Mouse (Mus musculus) intestine, postnatal 0 days (tissue): ENCODE measurements at regions not wholly inside any gene's neighbourhood (a gene's known extent, or its start where the extent isn't known, plus 50 kb on each side); places are given as distances from the start of the nearest gene placed in this dataset.

Experiments
- ATAC-seq: fragments of 200-750 bp; cut with Nextera tagmentation; 2 replicates; pipeline ENCODE4 v1.8.0; 2017; ENCODE audit warnings: mild to moderate bottlenecking, moderate TSS enrichment, moderate library complexity
- H3K27ac ChIP-seq: fragments of 300-500 bp; sonication (generic); 2 replicates; pipeline ENCODE4 v1.5.1; 2014; ENCODE audit warnings: mild to moderate bottlenecking, low read depth, low read length, moderate library complexity
- H3K27me3 ChIP-seq: fragments of 300-500 bp; sonication (generic); replicated peaks from 2 replicates; pipeline ENCODE4 v1.6.1; 2014; ENCODE audit warnings: low read length, mixed read lengths; ENCODE audit not compliant: control insufficient read depth, insufficient read depth
- H3K36me3 ChIP-seq: fragments of 300-500 bp; sonication (generic); 2 replicates; pipeline ENCODE4 v1.6.1; 2014; ENCODE audit warnings: mild to moderate bottlenecking, moderate library complexity; ENCODE audit not compliant: control insufficient read depth, insufficient read depth
- H3K4me1 ChIP-seq: fragments of 300-500 bp; sonication (generic); replicated peaks from 2 replicates; pipeline ENCODE4 v1.6.1; 2014; ENCODE audit warnings: antibody characterized with exemption, low read length, mixed read lengths; ENCODE audit not compliant: control insufficient read depth, insufficient read depth
- H3K4me2 ChIP-seq: fragments of 300-500 bp; sonication (generic); replicated peaks from 2 replicates; pipeline ENCODE4 v1.6.1; 2014; ENCODE audit warnings: low read depth, mild to moderate bottlenecking, moderate library complexity
- H3K4me3 ChIP-seq: fragments of 300-500 bp; sonication (generic); 2 replicates; pipeline ENCODE4 v1.5.1; 2014; ENCODE audit warnings: low read depth, low read length
- H3K9ac ChIP-seq: fragments of 300-500 bp; sonication (generic); 2 replicates; pipeline ENCODE4 v1.6.1; 2014; ENCODE audit warnings: mild to moderate bottlenecking, low read depth, low read length
- H3K9me3 ChIP-seq: fragments of 300-500 bp; sonication (generic); 2 replicates; pipeline ENCODE4 v1.6.1; 2016; ENCODE audit warnings: mixed run types; ENCODE audit not compliant: control insufficient read depth
- CTCF ChIP-seq: sonication (generic); IDR thresholded peaks from 2 replicates; pipeline ENCODE4 v1.5.1; 2016; ENCODE audit warnings: low read depth, mild to moderate bottlenecking, control low read depth, antibody characterized with exemption, moderate library complexity
- WGBS: fragments of 180-500 bp; shearing (Covaris S2); extraction: QIAGEN DNeasy Blood & Tissue Kit; methylation state at CpG from one replicate; pipeline ENCODE4 v1.1.7; 2014; 5-methylcytosine and 5-hydroxymethylcytosine counted together

DNA sequence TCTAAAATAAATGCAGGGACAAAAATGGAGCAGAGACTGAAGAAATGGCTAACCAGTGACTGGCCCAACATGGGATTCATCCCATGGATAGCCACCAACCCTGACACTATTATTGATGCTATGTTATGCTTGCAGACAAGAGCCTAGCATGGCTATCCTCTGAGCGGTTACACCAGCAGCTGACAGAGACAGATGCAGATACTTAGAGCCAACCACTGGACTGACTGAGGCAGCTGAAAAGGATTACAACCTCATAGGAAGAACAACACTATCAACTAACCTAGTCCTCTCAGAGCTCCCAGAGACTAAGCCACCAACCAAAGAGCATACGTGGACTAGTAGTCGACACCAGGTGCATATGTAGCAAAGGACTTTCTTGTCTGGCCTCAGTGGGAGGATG, 478.9 kb upstream of the Adamts16 start:
- no peak for TF ChIP-seq CTCF
- Histone ChIP-seq H3K27me3 (no peaks in the 10 kb centered on the region), H3K9me3 (no peaks in the 10 kb centered on the region), H3K9ac (no peak overlapping the region), H3K36me3 (no peaks in the 10 kb centered on the region), H3K4me1 (no peaks in the 10 kb centered on the region), H3K4me2 (no peak overlapping the region), H3K4me3 (no peak overlapping the region), H3K27ac (no peak overlapping the region)
- 82% methylated on average over 3 of the region's 3 CpGs for WGBS
- no peak for ATAC-seq

DNA sequence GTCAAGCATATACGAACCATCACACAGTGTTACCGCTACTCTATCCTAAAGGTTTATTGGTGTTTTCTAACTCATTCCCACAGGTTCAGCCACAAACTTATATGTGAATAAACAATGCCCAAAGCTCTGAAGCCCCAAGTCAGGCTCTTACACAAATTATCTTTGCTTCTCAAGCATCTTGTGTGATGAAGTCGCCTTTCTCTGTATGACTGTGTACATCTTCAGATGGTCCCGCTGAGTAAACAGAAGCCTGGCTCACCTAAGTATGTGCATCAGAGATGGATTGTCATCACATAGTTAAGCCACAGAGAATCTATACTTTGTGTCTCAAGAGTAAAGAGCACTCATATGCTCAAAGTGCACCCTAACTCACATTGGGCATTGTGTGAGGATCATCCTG, 462.3 kb upstream of the Adamts16 start:
- no peak for TF ChIP-seq CTCF
- Histone ChIP-seq H3K27ac (no peak overlapping the region), H3K9ac (no peak overlapping the region), H3K36me3 (no peaks in the 10 kb centered on the region), H3K4me1 (no peaks in the 10 kb centered on the region), H3K4me2 (no peak overlapping the region), H3K27me3 (no peaks in the 10 kb centered on the region), H3K9me3 (no peaks in the 10 kb centered on the region), H3K4me3 (no peak overlapping the region)
- 86% methylated on average over 4 of the region's 4 CpGs for WGBS
- no peak for ATAC-seq

DNA sequence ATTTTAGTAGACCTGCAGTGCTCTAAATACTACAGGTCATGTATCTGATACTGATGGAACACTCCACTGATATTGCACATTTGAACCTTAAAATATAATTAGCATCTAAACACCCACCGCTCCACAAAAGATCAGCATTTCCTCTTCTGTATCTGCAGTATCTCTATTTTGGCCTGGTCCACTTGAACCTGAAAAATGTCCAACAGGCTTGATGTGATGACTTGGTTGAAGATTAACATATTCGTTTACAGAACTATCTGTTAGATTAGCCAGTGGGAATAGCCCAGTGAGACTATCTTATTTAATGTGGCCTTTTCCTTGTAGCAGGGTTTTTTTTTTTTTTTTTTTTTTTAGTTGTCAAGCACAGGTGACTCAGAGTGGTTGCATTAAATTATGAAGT, 434.4 kb upstream of the Adamts16 start:
- Histone ChIP-seq H3K36me3 (no peaks in the 10 kb centered on the region), H3K9ac (no peak overlapping the region), H3K4me2 (no peak overlapping the region), H3K4me1 (no peaks in the 10 kb centered on the region), H3K9me3 (no peaks in the 10 kb centered on the region), H3K4me3 (no peak overlapping the region), H3K27ac (no peak overlapping the region), H3K27me3 (no peaks in the 10 kb centered on the region)
- TF ChIP-seq CTCF, result no peak
- no peak for ATAC-seq
- WGBS, result 52% methylated on average over 2 of the region's 2 CpGs

DNA sequence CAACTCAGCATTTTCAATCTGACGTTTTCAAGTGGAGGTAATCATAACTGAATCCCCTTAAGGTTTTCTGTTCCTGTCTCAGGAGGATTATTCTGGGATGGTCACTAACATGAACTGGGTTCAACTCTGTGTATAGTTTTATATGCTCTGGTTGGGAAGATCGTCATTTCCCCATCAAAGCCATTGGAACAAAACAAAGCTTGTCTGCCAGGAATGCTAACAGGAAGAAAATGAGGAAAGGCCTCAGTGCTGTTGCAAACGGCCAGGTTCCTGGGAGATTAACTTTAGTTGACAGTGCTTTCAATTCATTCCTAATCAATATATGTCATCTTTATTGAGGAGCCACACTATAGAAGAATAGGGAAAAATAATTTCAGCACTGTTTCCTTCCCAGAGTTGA, 432.5 kb upstream of the Adamts16 start:
- H3K27ac ChIP-seq, result no peak overlapping the region
- WGBS, result 57% methylated on average over 3 of the region's 3 CpGs
- H3K4me1 ChIP-seq, result no peaks in the 10 kb centered on the region
- no peak for TF ChIP-seq CTCF
- no peaks in the 10 kb centered on the region for H3K9me3 ChIP-seq
- H3K4me3 ChIP-seq, result no peak overlapping the region
- H3K4me2 ChIP-seq, result no peak overlapping the region
- no peak for ATAC-seq
- no peaks in the 10 kb centered on the region for H3K36me3 ChIP-seq
- H3K9ac ChIP-seq, result no peak overlapping the region
- H3K27me3 ChIP-seq, result no peaks in the 10 kb centered on the region

DNA sequence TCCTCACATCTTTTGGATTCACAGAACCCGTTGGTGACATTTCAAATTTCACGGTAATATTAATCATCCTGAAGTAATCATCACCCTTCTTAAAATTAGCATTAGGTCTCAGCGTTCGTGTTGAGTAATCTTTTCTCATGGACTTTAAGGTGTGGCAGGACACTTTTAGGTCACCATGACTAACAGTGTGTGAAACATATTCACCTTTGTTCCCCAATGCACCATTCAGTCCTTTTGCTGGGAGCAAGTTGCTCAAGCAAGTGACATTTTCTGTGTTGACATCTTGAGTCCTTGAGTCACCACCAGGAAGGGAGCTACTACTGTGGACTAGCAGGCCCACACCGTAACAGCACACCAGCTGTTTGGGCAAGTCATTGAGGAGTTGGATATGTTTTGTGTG, 431.9 kb upstream of the Adamts16 start:
- TF ChIP-seq CTCF, result no peak
- Histone ChIP-seq H3K4me1 (no peaks in the 10 kb centered on the region), H3K9ac (no peak overlapping the region), H3K27me3 (no peaks in the 10 kb centered on the region), H3K9me3 (no peaks in the 10 kb centered on the region), H3K27ac (no peak overlapping the region), H3K4me3 (no peak overlapping the region), H3K36me3 (no peaks in the 10 kb centered on the region), H3K4me2 (no peak overlapping the region)
- ATAC-seq, result peak; percentile 71
- WGBS, result 56% methylated on average over 5 of the region's 5 CpGs

DNA sequence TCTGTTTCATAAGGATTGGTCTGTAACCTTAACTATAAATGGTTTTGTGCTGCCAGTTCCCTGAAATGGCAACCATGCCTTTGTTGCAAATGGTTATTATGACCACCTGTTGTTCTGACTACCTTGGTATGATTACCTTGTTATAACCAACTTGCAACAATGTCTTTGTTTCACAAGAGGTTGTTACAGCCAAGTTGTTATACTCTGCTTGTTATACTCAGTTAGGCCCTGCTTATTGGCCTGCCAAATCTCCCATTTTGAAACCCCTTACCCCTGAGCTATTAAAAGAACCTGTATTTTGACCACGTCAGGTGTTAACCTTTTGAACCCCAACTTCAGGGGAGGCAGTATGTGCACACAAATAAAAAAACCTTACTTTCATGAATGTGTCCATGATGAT, 431.5 kb upstream of the Adamts16 start:
- no peak for ATAC-seq
- no peaks in the 10 kb centered on the region for H3K9me3 ChIP-seq
- no peaks in the 10 kb centered on the region for H3K4me1 ChIP-seq
- H3K9ac ChIP-seq, result no peak overlapping the region
- no peaks in the 10 kb centered on the region for H3K36me3 ChIP-seq
- 60% methylated on average over 1 of the region's 1 CpGs for WGBS
- no peak for TF ChIP-seq CTCF
- no peak overlapping the region for H3K27ac ChIP-seq
- H3K4me3 ChIP-seq, result no peak overlapping the region
- H3K4me2 ChIP-seq, result no peak overlapping the region
- H3K27me3 ChIP-seq, result no peaks in the 10 kb centered on the region

DNA sequence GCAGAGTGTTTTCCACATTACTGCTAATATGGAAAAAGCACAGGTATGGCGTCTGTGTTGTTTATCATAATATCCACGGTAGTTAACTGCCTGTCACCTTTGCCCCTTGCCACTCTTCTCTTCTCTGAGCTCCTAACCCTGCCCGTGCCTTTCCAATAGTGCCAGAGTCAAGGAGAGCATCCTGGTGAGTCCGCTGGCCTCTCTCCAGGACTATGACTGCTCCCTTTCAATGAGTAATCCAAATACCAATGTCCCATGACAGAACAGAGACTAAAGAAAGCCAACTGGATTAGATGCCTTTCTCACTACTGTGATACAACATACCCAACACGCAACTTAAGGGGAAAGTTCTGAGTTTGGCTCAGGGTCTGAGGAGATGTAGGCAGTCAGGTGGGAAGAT, 430.8 kb upstream of the Adamts16 start:
- Histone ChIP-seq H3K27me3 (no peaks in the 10 kb centered on the region), H3K9ac (no peak overlapping the region), H3K27ac (no peak overlapping the region), H3K36me3 (no peaks in the 10 kb centered on the region), H3K4me2 (no peak overlapping the region), H3K9me3 (no peaks in the 10 kb centered on the region), H3K4me1 (no peaks in the 10 kb centered on the region), H3K4me3 (no peak overlapping the region)
- ATAC-seq, result peak; percentile 40; the same call in 1 of the 2 replicates
- WGBS, result 57% methylated on average over 5 of the region's 5 CpGs
- no peak for TF ChIP-seq CTCF
